Mouse (Mus musculus): ENCODE results near the gene C8b.

Gene C8b

DNA sequence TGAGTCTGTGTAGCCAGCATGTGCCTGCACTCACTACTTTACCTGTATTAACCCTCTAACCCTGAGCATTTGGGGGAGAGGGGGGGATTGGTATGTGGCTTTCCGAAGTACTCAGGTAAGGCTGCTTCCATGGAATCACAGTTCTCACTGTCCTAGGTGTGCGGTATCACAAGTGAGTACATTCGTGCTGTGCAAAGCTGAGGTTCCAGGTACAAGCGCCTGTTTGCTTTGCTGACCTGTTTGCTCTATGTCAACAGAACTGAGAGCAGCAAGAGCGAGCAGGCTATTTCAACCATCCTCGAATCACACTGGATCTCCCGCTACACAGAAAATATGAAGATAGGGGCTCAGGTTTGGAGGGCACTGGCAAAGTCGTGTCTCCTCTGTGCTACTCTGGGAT lies at the start of gene C8b:
C8b (plus strand) TSS at position 253 of the 400 bp plus-strand sequence.
- no peak for DNase-seq (ENCODE audit: low spot score)

DNA sequence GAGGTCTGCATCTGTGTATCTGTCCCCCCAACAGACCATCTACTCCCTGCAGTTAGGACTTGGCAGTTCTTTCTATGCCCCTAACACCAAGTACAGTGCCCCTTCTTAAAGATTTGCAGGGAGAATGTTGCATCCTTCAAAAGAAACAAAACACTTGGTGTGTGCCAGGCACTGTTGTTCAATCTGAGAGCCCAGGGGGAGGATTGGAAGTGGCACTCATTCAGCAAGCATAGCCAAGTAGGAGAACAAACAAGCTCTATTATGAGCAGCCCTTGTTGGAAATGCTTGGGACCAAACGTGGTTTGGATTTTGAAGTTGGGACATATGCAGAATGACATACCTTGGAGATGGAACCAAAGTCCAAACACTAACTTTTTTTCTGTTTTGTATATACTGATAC lies 49.6 kb upstream of the C8b start:
- no peak for DNase-seq (ENCODE audit: low spot score)

DNA sequence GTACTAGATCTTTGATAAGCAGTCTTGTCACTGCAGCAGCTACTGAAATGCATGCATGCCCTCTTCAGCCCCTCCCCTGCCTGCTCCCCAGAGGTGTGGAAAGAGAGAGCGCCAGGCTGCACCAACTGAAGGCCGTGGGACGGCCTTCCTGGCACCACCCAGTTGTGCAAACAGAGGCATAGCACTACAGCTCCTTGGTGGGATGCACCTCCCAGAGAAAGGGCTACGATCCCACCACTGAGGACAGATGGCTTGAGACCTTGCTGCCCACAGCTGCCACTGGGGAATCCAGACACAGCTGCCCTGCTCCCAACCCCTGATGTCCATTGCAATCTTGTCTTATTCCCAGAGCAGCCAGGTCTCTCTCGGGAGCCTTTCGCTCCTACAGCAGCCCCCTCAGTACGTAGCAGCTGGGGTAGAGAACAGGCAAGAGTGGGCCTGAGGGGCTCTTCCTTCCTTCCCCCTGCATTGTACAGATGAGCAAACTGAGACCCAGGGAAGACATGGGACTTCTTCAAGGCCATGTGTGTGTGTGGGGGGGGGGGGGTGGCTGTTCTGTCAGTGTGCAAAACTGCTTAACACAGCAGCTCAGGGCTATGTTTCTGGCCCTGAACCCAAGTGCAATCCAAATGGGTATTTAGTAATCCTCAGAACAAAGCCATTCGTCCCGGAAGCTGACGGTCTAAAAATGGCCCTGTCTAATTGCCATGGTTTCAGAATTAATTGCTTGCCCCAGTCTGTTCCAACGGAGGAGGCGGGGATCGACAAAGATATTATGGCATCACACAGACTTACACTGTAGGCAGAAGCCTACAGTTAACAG lies 46.9 kb upstream of the C8b start:
- DNase-seq (ENCODE audit: low spot score) = no peak

DNA sequence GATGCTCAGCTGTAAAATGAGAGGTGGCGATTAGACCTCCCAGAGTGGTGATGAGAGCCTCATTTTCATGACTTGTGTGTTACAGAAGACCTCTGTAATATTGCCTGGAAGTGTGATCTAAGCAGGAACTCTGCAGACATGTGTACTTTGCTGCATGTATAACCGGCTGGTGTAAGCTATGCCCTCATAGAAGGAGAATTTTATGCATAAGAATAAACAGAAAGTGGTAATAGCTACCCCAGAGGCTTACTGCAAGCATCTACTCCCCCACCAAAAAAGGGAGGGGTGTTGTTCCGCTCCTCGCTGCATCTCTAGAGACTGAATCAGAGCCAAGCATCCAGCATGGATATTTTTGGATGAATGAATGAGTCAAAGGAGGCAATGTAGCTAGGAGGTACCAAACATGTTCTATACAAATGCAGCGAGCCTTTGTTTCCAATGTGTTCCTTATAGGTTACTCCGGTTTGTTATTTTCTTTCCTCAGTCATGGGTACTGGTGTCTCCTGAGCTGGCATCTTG lies 42.5 kb upstream of the C8b start:
- no peak for DNase-seq (ENCODE audit: low spot score)

DNA sequence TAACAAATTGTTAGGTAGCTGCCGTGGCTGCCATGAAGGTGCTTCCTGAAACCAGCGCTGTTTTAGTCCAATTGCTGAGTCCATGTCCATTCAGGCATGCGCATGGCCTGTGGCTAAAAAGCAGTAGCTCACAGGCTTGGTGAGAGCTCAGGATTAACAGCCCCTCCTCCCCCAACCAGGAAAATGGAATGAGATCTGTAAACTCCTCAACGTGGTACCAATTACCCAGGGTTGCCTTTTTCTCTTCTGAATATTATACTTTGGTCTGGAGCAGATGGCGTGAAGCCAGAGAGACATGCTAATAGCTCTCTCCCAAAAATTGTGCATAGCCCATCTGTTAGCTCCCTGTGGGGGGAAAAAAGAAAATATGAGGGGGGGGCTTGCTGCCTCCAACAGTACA lies 41.9 kb upstream of the C8b start:
- no peak for DNase-seq (ENCODE audit: low spot score)

DNA sequence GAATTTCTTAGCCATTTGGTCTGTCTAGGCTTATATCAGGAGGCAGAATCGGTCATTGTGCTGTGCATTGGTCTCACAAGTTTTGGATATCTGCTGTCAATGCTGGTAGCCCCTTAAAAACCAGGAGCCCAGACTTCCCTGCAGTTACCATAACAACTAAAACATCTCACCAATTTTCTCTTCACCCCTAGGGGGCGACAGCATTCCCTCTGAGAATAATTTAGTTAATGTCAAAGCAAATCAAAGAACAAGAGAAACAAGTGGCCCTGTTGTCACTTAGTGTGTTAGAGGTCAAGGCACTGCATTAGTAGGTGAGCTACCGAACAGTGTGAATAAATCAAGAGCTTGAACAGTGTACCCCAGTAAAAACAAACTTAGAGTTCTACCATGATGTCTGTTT lies 40.4 kb upstream of the C8b start:
- DNase-seq (ENCODE audit: low spot score) = no peak

DNA sequence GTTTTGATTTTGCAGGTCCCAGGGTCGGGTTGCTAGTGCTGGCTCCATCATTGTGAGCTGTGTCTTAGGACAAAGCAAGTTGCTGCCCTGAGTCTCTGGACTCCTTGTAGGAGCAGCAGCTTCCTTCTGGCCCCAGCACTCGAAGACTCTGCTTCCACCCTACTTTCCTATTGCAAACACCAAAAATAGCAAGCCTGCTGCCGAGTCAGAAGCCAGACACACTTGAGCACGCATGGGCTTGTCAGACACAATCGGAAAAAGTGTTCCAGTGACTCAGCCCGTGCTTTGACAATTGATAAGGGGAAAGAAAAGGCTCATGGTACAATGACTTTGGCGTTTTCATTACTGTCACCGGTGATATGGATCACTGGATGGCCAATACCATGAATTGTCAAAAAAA lies 36.9 kb upstream of the C8b start:
- no peak for DNase-seq (ENCODE audit: low spot score)

DNA sequence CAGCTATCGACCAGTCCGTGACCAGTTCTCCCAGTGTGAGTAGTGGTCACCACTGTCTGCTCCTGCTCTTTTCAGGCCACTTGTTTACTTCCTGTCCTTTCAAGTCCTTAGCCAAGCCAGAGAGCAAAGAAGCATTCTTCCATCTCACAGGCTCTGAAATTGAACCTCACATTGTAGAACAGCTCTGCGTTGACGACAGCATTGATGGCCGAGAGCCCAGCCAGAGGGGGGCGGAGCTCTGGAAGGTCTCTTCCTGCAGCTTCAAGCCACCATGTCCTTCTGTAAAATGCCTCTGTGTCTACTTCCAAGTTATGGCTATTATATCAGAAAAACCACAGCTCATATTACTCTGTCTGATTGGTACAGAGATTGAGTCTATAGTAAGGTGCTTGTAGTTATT lies 19.6 kb upstream of the C8b start:
- DNase-seq (ENCODE audit: low spot score) = no peak

DNA sequence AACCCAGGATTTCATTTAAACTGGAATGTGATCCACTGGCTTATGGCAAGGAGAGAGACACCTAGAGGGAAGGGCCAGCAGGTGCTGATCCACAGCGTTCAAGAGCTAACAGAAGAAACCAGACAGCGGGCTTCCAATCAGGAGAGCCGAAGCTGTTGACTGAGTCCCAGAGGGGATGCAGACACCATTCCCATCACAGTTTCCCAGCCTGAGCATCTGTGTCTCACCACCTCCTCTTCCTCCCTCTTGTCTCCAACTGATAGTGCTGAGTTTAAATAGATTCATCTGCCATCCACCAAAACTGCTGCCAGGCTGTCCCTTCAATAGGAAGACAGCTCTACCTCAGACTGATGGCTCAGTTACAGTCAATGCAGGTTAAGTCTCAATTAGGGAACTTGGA lies 12.0 kb upstream of the C8b start:
- no peak for DNase-seq (ENCODE audit: low spot score)

DNA sequence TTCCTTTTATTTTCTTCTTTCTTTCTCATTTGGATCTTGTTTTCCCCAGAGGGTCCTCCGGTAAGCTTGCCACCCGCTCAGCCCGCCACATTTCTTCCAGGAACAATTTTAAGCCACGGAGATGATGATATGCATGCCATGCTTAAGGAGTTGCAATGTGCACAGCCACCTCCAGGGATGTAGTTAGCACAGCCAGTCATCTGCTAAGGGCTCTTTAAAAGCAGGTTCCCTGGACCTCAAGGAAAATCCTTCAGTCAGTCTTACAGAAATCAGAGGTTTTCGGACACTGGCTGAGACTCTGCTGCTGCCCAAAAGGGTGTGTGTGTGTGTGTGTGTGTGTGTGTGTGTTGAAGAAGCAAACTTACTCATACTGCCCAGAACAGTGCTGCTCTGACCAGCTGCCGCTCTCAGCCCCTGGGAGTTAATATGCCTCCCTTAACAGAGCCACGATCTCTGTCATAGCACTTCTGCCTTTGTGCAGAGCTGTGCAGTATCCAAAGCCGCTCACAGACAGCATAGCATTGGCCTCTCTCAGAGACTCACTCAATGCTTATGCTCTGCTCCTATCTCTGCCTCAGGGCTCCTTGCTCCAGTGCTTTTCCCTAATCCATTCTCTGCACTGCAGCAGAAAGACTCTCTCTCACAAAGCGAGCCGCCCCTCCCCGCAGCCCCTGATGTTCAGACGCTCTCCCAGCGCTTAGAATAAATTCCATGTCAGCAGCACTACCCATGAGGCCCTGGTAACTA lies 5.1 kb upstream of the C8b start:
- no peak for DNase-seq (ENCODE audit: low spot score)

DNA sequence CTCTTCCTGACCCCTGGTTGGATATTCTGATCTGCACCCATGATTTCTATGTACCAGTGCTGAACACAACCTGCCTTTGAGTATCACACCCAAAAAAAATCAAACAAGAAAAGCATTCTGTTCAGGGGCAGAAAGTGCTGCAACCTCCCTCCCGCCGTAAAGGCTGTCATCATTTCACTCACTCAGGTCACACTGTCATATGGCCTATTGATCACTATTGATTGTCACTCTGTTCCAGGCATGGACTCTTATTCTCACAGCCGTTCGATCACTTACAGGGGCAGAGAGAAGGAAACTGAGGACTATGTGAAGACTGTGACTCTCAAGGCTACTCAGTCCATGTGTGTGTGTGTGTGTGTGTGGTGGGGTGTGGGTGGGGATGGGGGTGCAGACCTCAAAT lies 2.1 kb downstream of the C8b start:
- DNase-seq (ENCODE audit: low spot score) = no peak

DNA sequence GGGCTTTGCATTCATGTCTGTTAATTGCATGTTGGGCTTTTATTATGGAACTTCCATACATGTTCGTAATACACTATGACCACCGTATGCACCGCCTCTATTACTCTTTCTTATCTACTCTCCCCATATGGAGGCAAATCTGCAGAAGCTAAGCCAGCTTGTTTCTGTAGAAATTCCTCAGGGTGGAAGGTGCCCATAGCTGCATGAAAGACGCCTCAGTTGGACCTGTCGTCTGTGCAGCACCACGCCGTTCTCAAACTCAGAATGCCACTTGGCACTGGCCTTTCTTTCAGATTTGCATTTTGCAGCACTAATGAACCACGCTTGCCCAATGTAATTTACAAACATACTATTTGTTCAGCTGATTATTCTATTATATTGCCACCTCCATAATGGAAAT lies 3.5 kb downstream of the C8b start:
- DNase-seq (ENCODE audit: low spot score) = no peak

DNA sequence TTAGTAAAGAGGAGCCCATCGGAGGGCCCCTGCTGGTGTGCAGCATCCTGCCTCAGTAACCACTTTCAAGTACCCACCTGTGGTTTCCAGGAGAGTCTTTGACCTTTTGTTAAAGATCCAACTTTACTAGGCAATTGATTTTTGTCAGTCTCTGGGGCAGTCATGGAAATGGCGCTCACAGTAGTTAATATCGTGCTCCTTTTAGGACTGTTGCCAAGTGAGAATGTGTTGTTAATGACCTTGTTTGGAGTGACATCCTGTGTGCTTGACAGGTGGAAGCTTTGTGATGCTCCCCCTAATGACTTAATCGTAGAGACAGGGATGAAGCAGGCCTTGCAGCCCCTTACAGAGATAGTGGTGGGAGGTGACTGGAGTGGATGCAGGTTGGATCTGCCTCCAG lies 4.2 kb downstream of the C8b start:
- no peak for DNase-seq (ENCODE audit: low spot score)

DNA sequence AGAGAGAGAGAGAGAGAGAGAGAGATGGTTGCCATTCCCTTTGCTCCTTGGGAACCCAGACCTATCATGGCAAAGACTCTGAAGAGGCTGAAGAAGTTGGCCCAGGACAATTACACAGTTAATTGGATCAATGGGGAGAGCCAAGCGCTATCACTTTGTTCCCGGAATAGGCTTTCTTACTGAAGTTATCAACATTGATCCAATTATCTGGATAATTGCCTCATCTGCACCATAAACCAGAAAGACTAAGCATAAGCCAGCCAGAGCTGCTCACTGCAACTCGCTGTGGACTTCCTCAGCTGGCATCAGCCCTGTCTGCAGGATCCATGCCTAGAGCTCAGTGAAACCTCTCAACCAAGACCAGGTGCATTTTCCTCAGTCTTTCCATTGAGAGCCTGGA lies 9.5 kb downstream of the C8b start:
- no peak for DNase-seq (ENCODE audit: low spot score)

DNA sequence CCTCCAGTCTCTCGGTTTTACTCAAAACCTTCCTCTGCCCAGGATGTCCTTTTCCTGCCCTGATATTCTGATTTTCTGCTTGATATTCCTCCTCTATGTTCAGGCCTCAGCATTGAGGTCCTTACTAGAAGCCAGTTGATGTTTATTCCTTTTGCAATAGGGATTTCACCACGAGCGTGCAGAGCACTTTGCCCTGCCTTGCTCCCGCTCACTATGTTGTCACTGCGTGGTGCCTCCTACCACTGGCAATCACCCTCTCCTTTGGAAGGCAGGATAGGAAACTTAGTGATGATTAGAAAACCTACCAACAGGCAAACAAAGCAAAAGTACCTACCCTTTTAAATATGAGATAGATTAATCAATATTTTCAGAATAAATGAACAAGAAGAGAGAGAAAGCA lies 13.3 kb downstream of the C8b start:
- no peak for DNase-seq (ENCODE audit: low spot score)

DNA sequence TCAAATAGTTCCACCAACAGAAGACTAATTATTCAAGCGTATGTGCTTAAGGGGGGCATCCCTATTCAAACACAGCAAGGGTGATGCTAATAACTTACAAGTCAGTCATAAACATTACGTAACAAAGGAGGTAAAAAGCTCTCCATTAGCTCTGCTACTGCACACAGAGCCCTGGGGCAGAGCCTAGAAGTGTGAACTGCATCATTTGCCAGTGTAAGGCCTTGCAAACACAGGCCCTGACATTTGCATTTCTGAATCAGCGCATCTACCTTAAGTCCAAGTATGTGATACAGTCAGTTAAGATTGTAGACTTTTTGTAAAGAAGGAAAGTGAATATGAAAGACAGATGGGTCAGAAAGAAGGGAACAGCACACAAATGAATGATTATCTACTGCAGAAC lies 15.3 kb downstream of the C8b start:
- DNase-seq (ENCODE audit: low spot score) = no peak

DNA sequence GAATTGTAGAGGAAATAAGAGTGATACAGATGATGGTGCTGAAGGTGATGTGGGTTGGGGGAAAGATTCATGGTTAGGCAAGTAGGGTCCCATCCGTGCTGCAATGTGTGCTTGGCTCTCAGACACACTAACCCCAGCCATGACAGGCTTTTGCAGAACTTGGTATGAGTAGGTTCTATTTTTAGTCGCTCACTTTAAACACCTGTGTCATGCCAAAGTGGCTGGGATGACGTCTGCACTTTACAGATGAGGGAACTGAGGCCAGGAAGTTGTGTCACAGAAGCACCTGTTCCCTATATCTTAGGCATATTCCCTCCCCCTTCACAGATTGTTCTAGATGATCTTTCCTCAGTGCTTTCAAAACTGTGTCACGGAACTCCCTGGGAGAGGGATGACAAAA lies 16.2 kb downstream of the C8b start:
- DNase-seq (ENCODE audit: low spot score) = no peak

DNA sequence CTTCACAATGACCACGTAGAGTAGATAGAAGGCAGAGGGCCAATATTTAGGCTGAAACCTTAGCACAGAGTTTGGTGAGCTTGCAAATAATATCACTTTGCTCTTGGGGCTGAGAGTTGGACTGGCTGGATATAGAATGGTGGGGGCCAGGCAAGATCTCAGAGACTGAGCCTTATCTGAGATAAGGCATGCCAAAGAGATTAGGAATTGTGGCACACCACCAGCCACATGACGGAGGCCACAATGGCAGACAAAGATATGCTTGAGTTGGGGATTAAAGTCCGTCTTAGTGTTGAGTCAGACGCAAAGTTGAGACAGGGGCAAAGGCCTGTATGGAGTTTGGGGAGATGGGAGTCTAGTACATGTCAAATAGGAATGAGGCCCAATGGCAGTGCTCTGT lies 26.0 kb downstream of the C8b start:
- DNase-seq (ENCODE audit: low spot score) = no peak

DNA sequence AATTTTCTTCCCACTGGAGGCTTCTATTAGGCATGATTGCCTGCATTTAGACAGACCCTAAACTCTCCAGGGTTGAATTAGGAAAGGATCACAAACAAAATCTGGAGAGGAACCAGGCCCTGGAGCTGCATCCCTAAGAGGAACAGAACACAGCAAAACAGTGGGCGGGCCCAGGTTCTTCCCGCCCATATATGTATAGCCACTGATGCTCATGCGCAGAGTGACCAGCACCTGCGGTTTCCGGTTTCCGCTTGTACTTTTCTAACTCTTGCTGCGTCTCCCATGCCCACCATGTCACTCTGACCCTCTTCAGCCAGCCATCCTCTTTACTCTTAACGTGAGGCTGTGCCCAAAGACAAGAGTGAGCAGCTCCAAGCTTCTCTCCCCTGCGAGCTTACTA lies 32.8 kb downstream of the C8b start:
- no peak for DNase-seq (ENCODE audit: low spot score)

DNA sequence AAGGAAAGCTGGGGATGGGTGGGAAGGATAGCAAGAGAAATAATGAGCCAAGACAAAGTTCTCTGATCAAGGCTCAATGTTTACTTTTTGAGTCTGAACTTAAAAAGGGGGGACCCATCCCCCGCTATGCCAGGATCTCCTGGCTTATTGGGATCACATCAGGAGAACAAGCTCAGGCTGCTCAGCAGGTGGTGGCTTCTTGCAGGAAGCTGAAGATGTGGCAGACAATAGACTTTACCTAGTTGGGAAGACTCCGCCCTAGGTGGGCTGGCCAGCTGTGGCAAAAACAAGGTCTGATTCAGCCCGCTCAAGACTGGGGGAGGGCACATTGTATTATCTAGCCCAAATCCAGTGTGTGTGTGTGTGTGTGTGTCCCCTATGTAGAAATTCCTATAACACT lies 35.5 kb downstream of the C8b start:
- no peak for DNase-seq (ENCODE audit: low spot score)

DNA sequence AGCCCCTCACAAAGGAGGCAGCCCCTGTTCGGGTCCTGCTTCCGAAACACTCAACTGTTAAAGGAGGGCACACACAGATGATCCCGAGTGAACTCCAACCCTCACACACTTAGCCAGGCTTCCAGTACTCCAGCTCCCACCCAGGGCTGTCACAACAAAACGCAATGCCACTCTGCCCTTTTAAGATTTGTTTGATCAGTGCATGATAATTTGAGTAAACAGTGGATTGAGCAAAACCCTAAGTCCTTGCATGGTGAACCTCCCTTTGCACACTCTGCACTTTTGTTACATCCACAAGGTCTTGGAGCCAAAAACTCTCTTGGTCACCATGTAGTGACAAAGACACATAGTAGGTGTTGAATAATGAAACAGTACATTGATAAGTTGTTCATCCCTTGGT lies 38.0 kb downstream of the C8b start:
- no peak for DNase-seq (ENCODE audit: low spot score)

DNA sequence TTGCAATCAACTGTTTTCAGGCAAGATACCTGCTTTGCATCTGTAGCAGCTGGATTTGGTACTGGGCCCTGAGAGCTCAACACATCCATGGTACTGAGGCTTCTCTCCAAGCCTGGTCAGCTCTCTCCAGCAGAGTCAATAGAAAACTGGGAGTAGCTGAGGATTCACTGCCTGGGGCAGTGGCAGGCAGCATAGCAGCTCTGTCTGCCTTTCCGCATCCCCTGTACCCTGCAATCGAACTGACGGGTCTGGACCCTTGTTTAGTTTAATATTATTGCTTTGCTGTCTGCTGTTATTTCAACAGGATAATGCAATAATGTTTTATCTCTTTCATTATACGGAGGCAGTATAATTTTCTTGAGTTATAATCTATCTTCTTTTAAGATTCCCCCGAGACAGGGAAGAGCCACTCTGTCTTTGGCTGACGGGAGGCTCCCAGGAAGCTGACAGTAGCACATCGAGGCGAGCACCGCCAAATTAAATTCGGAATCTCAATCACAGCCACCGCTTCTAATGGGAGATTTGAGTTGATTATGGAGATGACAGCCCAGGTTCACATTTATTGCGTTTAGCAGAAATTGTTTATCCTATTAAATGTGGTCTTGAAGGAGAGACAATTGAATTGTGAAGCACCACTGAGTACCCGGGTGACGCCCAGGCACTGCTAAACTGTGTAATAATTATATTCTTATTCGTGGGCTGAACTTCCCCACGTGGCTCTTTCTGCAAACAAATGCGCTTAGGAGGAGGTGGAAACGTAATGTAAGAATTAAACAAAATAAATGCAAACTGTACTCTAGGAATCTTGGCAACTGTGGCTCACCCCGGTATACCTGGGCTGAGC lies 39.5 kb downstream of the C8b start:
- DNase-seq (ENCODE audit: low spot score) = no peak
